Mouse (Mus musculus) layer of hippocampus, postnatal 25 days (tissue): ENCODE data around the gene Pid1. TPM values are rescaled to one million over a fixed set of nuclear protein-coding genes. Genes with fewer than 3 reads are reported as not detected.

Experiments
- DNase-seq, 2 experiments: peaks; one replicate each; pipeline ENCODE4 v3.0.0; 2022; ENCODE audit warnings: mixed read lengths in 2 of 2, low spot score in 1 of 2; ENCODE audit errors: extremely low spot score in 1 of 2
- microRNA-seq, 2 experiments: library from miRNA; unstranded; fragments of <30 nt; microRNA quantifications; one replicate each; pipeline ENCODE4 v1.2.0; 2021
- total RNA-seq, 2 experiments: library from RNA; stranded (reverse); gene quantifications; 2 replicates each; pipeline ENCODE4 v1.2.3; 2021

Gene Pid1
- total RNA-seq, 2 experiments from 2014 or later: 30.9 to 36.8 TPM

- no peak for DNase-seq
Observed at GRCm38 (mm10) chr1:84087325-84087724, 276.7 kb downstream of the Pid1 start.

GRCm38 (mm10) chr1:84086486-84086885 is 277.5 kb downstream of the Pid1 start:
- DNase-seq: no peak

- no peak for DNase-seq
Observed at GRCm38 (mm10) chr1:84085361-84085760, 278.6 kb downstream of the Pid1 start.

- DNase-seq: no peak
Observed at GRCm38 (mm10) chr1:84079566-84079965, 284.4 kb downstream of the Pid1 start.

GRCm38 (mm10) chr1:84077023-84077422 is 287.0 kb downstream of the Pid1 start:
- no peak for DNase-seq

- no peak for DNase-seq
Observed at GRCm38 (mm10) chr1:84056884-84057630, 306.9 kb downstream of the Pid1 start.

GRCm38 (mm10) chr1:84056306-84056705 is 307.7 kb downstream of the Pid1 start:
- DNase-seq: no peak

- no peak for DNase-seq
Observed at GRCm38 (mm10) chr1:84025746-84026145, 338.2 kb downstream of the Pid1 start.

- DNase-seq: no peak
Observed at GRCm38 (mm10) chr1:84012871-84013375, 351.1 kb downstream of the Pid1 start.

- no peak for DNase-seq
Observed at GRCm38 (mm10) chr1:84002630-84003029, 361.4 kb downstream of the Pid1 start.

Small RNA genes lying within 50 kb of the gene (microRNA-seq; reads per million reads assigned to microRNA genes)
- gene Mir6353: 0 reads per million in 2 experiments
